Mouse (Mus musculus): Measurements from ENCODE around the gene Zfp84.

Zfp84 gene

DNA sequence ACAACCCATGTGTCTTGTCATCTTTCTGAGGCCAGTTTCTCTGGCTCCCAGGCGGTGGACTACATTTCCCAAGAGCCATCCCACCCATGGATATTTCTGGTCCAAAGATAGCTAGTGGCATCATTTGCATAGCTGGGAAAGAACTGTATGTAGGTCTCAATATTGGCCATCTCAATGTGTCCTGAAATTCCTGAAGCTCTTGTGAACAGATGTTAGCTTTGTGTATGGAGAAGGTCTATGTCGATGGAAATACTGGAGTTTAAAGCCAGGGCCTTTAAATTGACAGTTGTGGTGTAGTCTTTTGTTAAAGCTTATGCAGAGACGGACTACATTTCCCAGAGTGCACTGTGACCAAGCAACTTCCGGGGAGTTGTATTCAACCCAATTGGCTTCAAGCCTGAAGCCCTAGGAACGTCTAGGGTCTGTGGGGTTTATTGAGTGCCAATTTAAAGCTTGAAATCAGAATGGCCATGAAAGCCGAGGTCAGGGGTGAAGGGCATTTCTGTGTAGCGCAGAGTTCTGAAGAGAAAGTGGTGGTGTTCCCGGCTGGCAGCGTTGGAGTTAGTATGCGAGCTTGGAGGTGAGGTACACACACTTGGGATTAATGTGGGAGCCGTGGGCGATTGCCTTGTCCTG is 50.4 kb downstream of the Zfp84 start:
- DNase-seq, result peak; percentile 80 to 84

DNA sequence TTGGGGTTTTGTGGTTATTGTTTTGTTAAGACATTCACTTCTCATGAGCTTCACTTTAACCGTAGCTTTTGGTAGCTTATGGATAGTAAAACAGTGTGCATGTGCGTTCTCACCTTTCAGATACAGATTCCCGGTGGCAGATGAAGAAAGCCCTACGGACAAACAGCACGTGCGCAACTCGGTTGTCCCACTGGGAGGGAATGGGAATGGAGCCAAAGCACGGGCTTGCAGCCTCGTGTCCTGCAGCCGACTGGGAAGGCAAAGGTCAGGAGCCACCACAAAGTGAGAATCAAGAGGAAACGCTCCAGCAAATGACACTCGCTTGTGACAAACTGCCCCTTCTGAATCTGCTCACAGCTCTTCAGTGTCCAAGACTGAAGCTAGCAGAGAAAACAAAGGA is 59.6 kb downstream of the Zfp84 start:
- DNase-seq, result no peak

Data from B cell, adult 2 months (primary cell).